Mouse (Mus musculus) erythroid progenitor cell, adult 5-6 weeks (primary cell): Measurements from ENCODE around the gene Nucks1. TPM values are rescaled to one million over a fixed set of nuclear protein-coding genes. Genes with fewer than 3 reads are reported as not detected.

Experiments used
- ATAC-seq: replicated peaks from 2 replicates; pipeline ENCODE4 v1.8.0; 2016; ENCODE audit warnings: moderate number of reproducible peaks, mild to moderate bottlenecking, moderate TSS enrichment, inconsistent platforms; ENCODE audit not compliant: poor library complexity, low FRiP score, severe bottlenecking
- total RNA-seq, 2 experiments: library from RNA; stranded (forward) in 1 of 2; stranded (reverse) in 1 of 2; fragments of 150-400 nt in 1 of 2; fragments of 186-747, 209-891 nt in 1 of 2; gene quantifications; 2 replicates each; pipeline versions ENCODE4 v1.2.3 to v1.2.4; 2015 to 2017; ENCODE audit warnings: low replicate concordance in 2 of 2

The Nucks1 gene
- total RNA-seq, 2 experiments from 2014 or later = 169 to 248 TPM

DNA sequence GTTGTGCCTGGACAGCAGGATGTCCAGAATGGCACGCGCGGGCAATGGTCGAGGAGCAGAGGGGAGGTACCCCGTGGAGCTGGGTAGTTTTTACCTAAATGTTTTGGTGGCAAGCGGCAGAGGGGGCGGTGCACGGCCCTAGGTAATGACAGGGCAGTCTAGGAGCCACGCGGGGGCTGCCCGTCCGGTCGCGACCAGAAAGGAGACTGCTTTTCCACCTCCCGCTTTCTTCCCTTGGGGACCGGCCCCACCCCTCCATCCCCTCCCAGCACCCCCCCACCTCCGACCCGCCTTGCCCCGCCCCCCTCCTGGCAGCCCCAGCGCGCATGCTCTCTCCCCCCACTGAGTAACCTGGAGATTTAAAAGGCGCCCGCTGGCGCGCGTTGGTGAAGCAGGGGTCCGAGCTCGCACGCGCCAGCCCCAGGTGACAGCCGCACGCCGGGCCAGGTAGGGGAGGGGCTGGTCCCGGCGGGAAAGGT lies 52.3 kb downstream of the Nucks1 start, which contains the start of gene Slc45a3:
Slc45a3 (plus strand) TSS at position 362 of the 479 bp plus-strand sequence.
- no peak for ATAC-seq

DNA sequence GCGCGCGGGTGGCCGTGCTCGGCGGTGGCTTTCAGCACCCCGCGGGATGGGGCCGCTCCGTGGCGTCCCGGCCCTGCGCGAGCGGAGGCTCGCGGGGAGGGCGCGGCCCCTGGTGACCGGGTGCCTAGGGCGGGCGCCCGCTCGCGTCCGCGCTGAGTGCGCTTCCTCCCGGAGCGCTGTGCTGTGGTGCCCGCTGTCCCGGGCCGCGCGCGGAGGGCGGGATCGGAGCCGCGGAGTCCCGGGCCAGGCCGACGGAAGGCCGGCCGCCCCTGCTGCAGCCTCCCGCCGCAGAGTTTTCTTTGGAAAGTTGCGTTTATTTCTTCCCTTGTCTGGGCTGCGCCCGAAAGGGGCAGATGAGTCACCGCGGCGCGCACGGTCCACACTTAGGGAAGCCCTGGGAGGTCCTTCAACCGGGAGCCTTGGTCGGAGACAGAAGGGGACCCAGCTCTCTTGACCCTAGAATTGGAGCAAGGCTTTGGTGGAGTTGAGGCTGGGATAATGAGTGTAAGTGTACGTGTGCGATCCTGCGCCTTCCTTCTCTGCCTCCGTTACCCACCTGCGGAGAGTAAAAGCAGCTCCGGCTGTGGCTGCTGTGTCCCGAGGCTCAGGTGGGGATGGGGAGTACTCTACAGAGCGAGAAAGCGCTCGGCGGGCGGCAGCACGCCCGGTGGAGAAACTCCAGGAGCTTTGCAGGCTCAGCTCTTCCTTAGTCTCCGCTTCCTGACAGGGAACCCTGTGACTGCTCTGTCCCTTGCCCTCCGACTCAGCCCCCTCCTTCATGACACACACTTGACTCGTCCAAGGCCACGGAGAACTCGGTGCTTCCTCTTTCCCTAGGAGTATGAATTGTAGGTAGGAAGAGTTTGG lies 53.0 kb downstream of the Nucks1 start:
- no peak for ATAC-seq

GRCm38 (mm10) chr1:131964100-131964499 lies 53.8 kb downstream of the Nucks1 start:
- ATAC-seq = no peak

DNA sequence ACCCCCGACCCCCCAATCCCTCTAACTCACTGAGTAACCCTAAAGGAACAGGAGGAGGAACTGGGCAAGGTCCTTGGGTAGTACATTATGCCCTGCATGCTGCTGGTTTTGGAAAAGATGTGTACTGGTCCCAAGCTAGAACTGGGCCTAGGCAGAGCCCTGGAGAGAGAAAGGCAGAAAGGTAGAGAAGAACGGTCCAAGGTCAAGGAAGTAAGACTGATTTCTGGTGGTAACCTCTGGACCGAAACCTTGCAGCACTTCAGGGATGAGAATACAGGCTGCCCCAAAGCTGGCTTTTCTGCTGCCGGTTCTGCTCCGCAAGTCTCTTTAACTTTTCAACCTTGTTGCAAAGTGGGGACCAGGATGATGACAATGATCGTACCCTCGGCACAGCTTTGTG lies 54.2 kb downstream of the Nucks1 start:
- no peak for ATAC-seq

GRCm38 (mm10) chr1:131965818-131966217 lies 55.5 kb downstream of the Nucks1 start:
- ATAC-seq = no peak

DNA sequence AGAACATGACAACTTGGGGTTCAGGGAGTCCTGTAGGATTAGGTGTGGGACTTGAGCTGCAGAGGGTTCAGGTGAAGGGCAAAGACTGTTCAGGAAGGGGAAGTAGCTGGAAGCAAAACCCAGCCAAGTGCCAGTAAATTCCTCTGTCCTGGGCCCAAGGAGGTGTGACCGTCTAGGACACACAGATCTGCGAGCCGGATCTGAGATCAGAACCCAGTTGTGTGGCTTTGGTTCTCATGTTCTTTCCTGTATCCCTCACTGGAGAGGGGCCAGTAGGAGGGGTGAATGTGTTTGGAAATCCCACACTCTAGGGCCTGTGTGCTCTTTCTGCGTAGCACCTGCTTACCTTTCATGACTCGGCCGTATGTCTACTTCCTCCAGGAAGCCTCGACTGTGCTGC lies 57.0 kb downstream of the Nucks1 start:
- no peak for ATAC-seq

DNA sequence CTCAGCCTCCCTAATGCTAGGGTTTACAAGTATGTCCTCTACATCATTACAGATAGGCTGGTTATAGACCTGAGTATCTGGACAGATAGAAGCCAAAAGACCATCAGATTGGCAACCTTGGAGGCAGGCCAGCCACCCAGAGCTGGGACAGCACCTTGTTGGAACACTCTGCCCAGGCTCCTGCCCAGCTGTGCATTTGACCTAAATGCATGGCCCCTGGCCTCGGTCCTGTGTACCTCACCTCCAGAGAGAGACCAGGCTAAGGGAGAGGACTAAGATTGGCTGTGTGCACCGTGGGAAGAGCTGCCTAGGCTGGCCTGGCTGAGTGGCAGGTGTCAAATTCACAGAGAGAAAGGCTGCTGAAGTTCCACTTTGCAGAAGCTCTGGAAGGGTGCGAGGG lies 58.2 kb downstream of the Nucks1 start:
- ATAC-seq = no peak

DNA sequence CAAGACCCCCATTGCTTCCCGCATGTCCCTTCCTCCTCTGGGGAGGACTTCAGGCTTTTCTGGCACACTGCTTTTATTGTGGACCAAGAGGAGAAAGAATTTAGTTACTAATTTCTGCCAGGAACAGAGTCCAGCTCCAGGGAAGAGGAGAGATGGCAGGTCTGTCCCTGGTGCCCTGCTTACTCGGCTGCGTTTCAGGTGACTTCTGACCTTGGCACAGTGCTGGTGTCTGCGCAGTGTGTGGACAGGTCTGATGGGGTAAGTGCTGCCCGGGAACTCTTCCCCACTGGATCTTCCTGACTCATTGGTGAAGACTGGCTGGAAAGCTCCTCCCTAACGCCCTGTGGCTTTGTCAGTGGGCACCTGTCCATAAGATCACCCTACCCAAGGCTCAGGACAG lies 58.6 kb downstream of the Nucks1 start:
- ATAC-seq = no peak

- no peak for ATAC-seq
These were observed 59.5 kb downstream of the Nucks1 start for GRCm38 (mm10) chr1:131969825-131970224.

GRCm38 (mm10) chr1:131970322-131970660 lies 60.0 kb downstream of the Nucks1 start:
- ATAC-seq = no peak

- ATAC-seq = no peak
These were observed 60.6 kb downstream of the Nucks1 start for GRCm38 (mm10) chr1:131970661-131971520.

- no peak for ATAC-seq
These were observed 61.6 kb downstream of the Nucks1 start for GRCm38 (mm10) chr1:131971771-131972497.

- no peak for ATAC-seq
These were observed 62.4 kb downstream of the Nucks1 start for GRCm38 (mm10) chr1:131972498-131973334.

DNA sequence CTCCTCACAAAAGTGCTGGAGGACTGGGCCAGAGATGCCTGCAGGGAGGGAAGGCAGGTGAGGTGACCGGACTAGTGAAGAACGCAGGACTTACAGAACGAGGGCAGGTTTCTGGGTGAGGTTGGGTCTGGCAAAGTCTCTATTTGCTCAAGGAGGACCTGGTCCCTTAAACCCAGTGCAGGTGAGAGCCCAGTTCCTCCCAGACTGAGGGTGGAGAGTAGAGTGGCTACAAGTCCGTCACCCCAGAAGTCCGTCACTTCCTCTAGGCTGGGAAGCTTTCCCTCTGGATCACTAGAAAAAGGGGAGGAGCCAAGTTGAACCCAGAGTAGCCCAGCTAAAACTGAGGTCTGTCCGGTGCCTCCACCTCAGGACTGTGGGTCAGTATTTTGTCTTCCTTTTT lies 63.7 kb downstream of the Nucks1 start:
- ATAC-seq = no peak

DNA sequence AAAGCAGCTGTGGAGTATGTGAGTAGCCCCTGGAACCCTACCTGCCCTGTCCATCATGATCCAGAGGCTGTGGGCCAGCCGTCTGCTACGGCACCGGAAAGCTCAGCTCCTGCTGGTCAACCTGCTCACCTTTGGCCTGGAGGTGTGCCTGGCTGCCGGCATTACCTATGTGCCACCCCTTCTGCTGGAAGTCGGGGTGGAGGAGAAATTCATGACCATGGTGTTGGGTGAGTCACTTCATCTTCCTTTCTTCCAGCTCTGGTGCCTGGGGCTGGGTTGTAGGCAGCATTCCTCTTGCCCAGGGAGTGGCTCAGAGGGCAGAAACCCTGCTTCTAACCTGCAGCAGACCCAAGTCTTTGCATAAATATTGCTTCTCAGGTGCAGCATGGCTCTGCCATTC lies 66.6 kb downstream of the Nucks1 start:
- no peak for ATAC-seq

GRCm38 (mm10) chr1:131980471-131980870 lies 70.1 kb downstream of the Nucks1 start:
- ATAC-seq = no peak

GRCm38 (mm10) chr1:131981378-131982013 lies 71.2 kb downstream of the Nucks1 start:
- peak; percentile 81 for ATAC-seq

GRCm38 (mm10) chr1:131982907-131983306 lies 72.6 kb downstream of the Nucks1 start:
- peak; percentile 80 for ATAC-seq

GRCm38 (mm10) chr1:131983806-131984205 lies 73.5 kb downstream of the Nucks1 start:
- ATAC-seq = no peak
